Mouse (Mus musculus): Measurements from ENCODE around the gene Grhpr.
"Not testable (repeated sequence)": the region's sequence is repeated elsewhere in the genome, so short reads cannot be mapped to it uniquely, and the experiment has no call there.

Gene Grhpr

DNA sequence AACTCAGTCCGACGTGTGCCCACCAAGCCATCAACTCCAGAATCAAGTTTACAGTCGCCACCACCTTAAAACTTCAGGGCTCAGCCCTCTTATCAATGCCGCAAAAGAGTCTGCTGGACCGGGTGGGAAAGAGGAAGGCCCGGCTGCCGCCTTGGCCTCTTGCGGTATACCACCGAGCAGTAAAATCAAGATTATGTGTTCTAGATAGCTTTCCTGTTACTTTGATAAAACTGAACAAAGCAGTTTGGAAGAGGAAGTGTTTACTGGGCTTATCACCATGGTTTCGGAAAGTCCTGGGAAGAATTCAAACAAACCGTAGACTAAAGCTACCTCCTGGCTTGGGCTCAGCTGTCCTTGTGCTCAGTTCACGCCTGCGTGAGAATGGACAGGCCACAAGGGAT is 31.8 kb downstream of the Grhpr start:
- no peak for DNase-seq (ENCODE audit: low read depth, low spot score)

DNA sequence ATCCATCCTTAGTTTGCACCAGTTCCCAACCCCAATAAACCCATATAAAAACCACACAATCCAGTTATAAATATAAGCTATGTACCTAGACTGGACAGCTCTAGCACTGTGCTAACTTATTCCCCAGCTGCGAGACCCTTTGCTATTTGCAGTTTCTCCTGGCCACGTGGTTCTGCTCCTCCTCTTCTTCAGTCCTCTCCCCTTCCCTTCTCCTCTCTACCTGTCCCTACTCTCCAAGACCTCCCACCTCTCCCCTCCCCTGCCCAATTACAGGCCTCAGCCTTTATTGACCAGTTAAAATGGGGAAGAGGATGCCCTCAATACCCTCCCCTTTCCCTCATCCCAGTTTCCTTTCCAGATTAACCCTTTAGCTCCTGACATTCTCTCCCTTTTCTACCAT is 32.3 kb downstream of the Grhpr start:
- DNase-seq (ENCODE audit: low read depth, low spot score): no peak

DNA sequence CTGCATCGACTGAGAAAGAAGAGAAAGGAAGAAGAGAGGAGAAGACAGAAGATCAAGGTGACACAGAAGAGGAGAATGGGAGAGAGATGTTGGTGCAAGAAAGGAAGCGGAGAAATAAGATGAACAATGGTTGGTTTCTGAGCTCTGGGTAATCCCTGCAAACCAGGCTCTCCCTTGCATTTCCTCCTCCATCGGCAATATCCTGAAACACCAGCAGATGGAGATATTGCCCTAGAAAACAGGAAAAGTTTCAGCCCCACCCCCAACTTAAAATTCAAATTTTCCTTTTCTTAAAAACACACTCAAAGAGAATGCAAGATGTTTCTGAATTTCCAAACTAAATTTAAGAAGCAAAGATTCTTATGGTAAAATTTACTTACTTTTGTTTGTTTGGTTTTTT is 34.4 kb downstream of the Grhpr start:
- DNase-seq (ENCODE audit: low read depth, low spot score): peak; percentile 56

DNA sequence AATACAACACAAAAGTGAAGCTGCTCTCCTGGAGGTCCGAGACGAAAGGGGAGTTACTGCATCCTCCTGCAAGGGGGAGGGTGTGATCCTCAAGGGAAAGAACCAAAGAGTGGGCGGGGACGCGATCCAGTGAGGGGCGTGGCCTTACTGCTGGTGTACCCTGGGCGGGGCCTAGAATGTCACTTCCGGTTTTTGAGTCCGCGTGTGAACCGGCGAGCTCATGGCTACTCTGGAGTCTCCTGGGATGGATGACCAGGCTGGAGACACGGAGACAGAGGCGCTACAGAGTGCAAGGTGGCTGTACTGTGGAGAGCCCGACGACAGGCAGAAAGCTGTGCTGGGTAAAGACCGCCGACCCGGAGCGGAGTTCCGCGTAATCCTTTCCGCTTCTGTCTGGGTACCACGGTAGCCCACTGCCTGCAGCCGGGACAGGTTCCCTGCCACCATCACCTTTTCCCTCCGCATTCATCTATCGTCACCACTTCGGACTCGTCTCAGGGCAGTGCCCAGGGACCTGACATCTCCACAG is 37.3 kb downstream of the Grhpr start, which contains the start of gene Polr1e:
Gene Polr1e, plus strand, starts transcription at position 132 of the 529 bp plus-strand sequence.
- peak; percentile 84 for DNase-seq (ENCODE audit: low read depth, low spot score)

DNA sequence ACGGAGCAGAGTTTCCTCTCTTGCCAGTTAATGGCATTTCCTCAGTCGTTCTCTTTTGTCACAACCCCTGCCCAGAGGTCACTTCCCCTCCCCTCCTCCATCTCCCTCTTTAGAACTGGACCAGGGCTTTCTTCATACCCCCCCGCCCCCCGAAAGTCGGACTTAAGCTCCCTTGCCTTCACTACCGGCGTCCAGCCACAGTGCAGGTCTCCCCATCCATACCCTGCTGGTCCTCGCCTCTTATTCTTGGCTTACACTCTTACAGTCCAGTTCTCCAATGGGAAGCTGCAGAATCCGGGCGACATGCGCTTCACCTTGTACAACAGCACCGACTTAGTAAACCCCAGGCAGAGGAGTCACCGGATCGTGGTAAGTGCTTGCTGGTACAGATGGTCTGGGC is 37.8 kb downstream of the Grhpr start:
- DNase-seq (ENCODE audit: low read depth, low spot score): no peak

DNA sequence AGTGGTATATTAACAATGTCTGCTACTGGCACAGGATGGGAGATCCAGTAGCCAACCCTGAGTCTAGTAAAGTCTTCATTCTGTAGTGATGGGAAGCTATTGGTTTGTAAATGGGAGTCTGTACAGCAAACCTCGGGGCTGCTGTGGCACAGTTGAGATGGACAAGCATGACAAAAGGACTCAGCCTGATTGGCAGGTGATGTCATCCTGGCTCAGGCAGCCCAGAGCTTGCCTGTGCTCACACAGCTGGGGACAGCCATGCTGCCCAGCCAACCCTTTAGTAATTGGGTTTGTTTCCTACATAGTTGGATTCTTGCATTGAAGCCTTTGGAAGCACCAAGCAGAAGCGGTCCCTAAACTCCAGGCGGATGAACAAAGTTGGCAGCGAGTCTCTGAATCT is 45.3 kb downstream of the Grhpr start:
- DNase-seq (ENCODE audit: low read depth, low spot score): no peak

DNA sequence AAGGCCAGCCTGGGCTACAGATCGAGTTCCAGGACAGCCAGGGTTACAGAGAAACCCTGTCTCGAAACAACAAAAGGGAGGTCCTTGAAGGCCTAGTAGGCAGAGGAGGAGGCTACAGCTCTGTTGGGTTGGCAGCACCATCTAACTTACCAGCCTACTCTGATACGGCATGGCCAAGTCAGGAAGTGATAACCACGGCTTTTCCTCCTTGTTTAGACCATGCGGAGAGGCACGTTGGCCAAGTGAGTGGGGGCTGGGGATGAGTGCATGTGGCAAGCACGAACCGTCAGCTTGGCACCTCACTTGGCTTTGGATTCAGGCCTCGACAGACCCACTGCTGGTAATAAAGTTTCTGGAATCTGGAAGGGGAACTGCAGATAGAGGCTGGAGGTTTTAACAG is 51.4 kb downstream of the Grhpr start:
- DNase-seq (ENCODE audit: low read depth, low spot score): no peak

DNA sequence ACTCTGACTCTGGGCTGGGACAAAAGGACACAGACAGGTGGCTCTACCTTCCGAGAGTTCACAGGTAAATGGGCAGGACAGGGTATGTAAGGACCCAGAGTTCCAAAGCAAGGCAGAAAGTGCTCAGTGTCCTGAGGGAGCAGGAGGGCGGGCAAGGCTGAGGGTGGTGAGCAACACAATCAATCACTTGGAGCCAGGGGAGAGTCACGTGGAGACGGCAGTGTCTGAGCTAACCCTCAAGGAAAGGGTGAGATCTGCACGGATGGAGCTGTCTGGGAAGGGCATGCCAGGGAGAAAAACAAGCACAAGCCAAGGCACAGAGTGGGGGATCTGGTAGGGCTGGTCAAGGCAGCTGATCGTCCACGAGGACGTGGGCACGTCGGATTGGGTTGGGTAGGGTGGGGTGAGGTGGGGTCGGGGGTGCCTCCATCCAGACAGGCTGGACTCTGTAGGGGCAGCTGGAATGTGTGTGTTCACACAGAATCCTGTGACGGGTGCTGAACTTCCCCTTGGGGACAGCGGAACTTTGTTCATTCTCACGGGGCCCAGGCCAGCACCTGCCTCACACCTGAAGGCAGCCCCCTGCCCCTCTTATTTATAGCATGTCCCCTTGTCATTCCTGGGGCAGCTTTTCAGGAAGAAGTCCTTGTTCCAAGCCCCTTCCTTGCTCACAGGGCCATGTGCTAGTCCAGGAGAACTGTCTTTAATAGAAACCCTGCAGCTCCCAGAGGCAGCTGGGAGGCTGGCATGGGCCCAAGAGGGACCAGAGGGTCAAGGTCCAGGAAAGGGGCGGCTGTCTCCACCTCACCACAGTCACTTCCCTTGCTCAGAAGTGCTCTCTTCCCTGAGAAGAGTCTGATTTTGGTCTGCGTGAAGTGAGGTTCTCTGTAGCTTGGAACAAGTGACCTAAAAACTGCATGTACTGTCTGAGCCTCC is 53.8 kb downstream of the Grhpr start:
- DNase-seq (ENCODE audit: low read depth, low spot score): no peak

DNA sequence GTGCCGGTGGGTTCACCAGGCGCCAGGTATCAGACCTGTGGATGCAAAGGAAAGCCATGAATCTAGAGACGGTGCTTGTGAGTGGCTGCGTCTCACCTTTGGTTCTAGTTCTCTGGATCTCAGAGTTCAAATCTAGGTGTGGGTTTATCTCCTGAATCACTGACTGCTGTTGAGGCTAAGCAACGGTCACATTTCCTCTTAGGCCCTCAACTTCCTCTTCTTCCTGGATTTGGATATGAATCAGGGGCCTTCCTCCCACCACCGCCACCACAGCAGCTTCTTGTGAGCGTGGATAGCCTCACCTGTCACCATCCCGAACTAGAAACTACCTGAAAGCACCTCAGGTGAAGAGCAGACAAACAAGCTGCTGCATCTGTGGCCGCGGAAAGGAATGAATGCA is 54.9 kb downstream of the Grhpr start:
- DNase-seq (ENCODE audit: low read depth, low spot score): no peak

DNA sequence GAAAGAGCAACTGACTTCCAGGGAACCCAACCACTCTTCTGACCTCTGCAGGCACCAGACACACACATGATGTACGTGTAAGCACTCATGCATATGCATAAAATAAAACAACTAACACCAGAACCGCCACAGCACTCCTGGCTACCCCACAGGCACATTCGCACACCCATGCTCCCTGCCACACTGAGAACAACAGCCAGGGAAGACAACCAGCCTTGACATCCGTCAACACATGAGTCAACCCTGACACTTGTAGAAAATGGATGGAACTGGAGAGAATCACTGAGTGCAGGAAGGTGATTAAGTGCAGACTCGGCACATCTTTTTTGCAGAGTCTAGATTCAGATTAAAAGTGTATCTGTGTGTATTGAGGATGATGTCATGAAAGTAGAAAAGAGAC is 55.4 kb downstream of the Grhpr start:
- no peak for DNase-seq (ENCODE audit: low read depth, low spot score)

DNA sequence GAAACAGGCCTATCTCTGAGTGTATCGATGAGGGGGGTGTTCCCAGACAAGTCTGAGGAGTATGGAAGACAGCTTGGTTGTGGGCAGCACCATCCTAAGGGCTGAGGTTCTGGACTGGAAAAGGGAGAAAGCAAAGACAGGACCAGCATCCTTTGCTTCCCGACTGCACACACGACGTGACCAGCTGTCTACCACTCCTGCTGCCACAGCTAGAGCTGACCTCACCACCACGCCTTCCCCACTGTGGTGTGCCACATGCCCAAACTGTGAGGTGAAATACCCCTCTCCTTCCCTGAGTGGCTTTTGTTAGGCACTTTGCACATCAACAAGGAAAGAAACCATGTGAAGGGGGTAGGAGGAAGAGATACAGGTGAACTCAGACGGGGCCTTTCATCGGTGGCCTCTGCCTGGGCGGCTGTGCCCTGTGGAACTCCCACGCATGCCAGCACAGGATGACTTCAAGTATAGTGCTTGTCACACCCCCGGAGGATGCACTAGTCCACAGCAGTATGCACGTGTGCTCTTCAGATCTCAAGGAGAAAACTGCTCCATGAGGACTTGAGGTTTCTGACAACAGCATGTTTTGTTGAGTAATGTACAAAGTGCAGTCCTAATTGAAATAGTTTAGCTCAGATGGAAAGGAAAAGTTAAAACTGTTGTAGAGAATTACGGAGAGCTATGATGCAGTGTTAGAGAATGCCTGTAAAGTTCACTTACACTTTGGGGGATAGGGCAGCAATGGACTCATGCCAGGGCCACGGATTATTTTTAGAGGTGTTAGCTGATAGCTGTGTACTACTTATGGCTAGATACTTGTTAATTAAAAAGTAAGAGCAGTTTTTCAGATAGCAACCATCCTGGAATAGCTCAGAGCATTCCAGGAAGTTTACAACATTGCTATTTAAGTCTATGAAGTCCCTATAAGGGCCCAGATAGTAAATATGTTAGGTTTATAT is 56.5 kb downstream of the Grhpr start:
- DNase-seq (ENCODE audit: low read depth, low spot score): no peak

DNA sequence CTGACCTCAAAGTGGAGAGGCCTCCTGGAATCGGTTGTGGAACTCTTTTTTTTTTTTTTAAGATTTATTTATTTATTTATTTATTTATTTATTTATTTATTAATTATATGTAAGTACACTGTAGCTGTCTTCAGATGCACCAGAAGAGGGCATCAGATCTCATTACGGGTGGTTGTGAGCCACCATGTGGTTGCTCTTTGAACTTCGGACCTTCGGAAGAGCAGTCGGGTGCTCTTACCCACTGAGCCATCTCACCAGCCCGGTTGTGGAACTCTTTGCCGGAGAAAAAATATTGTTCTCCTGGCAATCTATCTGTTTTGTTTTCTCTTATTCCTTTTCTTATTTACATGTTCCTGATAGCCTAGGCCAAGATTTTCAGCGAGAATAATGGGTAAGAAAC is 57.7 kb downstream of the Grhpr start:
- DNase-seq (ENCODE audit: low read depth, low spot score): not testable (repeated sequence)

DNA sequence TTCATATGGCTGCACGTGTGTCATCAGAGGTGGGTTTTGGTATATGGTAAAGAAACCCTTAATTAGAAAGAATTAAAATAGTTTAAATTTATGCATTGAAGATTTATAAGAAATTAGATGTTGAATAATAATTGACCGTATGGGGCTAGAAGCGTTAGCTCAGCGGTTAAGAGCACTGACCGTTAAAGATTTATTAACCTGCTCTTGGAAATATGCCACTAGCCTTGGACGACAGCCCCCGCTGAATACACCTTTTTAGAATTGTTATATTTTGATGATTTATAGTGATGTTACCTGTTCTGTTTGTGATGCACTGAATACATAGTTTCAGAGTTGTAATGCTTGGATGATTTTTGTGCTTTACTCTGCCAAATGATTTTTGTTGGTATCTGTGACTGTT is 58.4 kb downstream of the Grhpr start:
- DNase-seq (ENCODE audit: low read depth, low spot score): not testable (repeated sequence)

All from retina, postnatal 7 days (tissue).